In genomic region chrX:36804196-36804595, GRCm38 (mm10) we compare ENCODE assay signal across 11 mouse cellular contexts. TPM values are rescaled to one million over a fixed set of nuclear protein-coding genes. Genes with fewer than 3 reads are reported as not detected.
DNase-seq lines count a peak whose midpoint lies in the region.
"Had no signal": no experiment of that assay in that cellular context is flagged by ENCODE, and none has a peak within 500 bp of the region (broad histone marks: within the 10 kb centered on the region; RNA-seq: fewer than 3 reads in every experiment).

No protein-coding gene starts in this region.

- DNase-seq in adrenal gland, adult 2 months = peak; percentile 56
- no peak for DNase-seq in adrenal gland, postnatal 4 days (ENCODE audit: low spot score in 2 of 2)
- DNase-seq in adrenal gland, postnatal 14 days = peak; percentile 54
- peak; percentile 51 for DNase-seq in heart, postnatal 25 days (ENCODE audit: low spot score)
- peak; percentile 57 for DNase-seq in lung, postnatal 10 days
- no peak for DNase-seq in urinary bladder, adult 2 months (ENCODE audit: low spot score)
- DNase-seq in left cerebral cortex, adult 11 months (ENCODE audit: low spot score) = no peak
- DNase-seq in frontal cortex, postnatal 36 days (ENCODE audit: low spot score in 2 of 2) = no peak
- DNase-seq: cerebellum, adult 8-10 months; right cerebral cortex, postnatal 4 days; thymus, postnatal 36 days had no signal

- intact Hi-C loops in heart, postnatal 25 days (cut with DNase I) = no loop called here

RNA-seq across cellular contexts. Expression of gene Slc25a5, which starts 8.7 kb away (rescaled TPM):
- total RNA-seq in adrenal gland, adult 2 months (2021) = 100 to 1,000 TPM; 382 to 504 TPM
- polyA plus RNA-seq in adrenal gland, adult 2 months (2012; rRNA removed) = 261 and 313 TPM in 2 replicates
- 100 to 1,000 TPM; 427 to 429 TPM for total RNA-seq in adrenal gland, postnatal 4 days (2021)
- total RNA-seq in adrenal gland, postnatal 14 days (2021) = 588 and 637 TPM in 2 replicates
- 100 to 1,000 TPM; 473 to 488 TPM for total RNA-seq in heart, postnatal 25 days (2021)
- polyA plus RNA-seq in urinary bladder, adult 2 months (2012; rRNA removed) = 445 and 526 TPM in 2 replicates

Comparison
In these comparisons a context has a peak if more than half of its experiments do, and no peak if none do; other contexts are left out.
1. DNase-seq: peak in adrenal gland, adult 2 months (single experiment), adrenal gland, postnatal 14 days (single experiment), heart, postnatal 25 days (single experiment) and lung, postnatal 10 days (single experiment); none in adrenal gland, postnatal 4 days (0 of 2), urinary bladder, adult 2 months (single experiment), left cerebral cortex, adult 11 months (single experiment) and frontal cortex, postnatal 36 days (0 of 2).